Mouse (Mus musculus) brain, embryonic 14.5 days (tissue): ENCODE measurements around the gene Fam83f.

Experiments used
- CTCF ChIP-seq: fragments of 200-500 bp; IDR thresholded peaks from 2 replicates; pipeline ENCODE4 v1.5.1; 2012; ENCODE audit warnings: inconsistent platforms, mild to moderate bottlenecking, moderate library complexity, borderline replicate concordance; ENCODE audit not compliant: insufficient read depth, insufficient read length; ENCODE audit errors: extremely low read depth
- POLR2A ChIP-seq: fragments of 200-500 bp; IDR thresholded peaks from 2 replicates; pipeline ENCODE4 v1.6.1; 2012; ENCODE audit warnings: mild to moderate bottlenecking, inconsistent platforms, borderline replicate concordance; ENCODE audit not compliant: poor library complexity, insufficient read depth, insufficient read length, severe bottlenecking; ENCODE audit errors: extremely low read depth

DNA sequence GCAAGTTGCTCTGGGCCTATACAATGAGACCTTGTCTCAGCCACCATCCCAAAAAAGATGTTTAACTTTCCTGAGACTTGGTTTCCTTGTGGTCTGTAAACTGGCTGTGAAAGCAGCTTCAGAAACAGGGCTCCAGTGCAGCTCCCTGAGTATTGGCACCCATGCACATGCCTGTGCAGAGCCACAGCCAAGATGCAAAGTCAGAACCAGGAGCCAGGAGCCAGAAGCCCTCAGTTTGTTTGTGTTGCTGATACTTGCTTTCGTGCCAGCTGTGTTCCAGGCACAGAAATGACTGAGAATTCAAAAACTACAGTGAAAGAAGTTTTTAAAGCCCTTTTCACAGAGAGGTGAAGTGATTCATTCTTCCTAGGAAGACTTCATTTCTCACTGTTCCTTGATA is 45.8 kb downstream of the Fam83f start:
- TF ChIP-seq CTCF = no peak
- no peak for TF ChIP-seq POLR2A
